Mouse (Mus musculus) subcutaneous adipose tissue, adult 2 months (tissue): ENCODE measurements around the gene Vmn1r43. TPM values are rescaled to one million over a fixed set of nuclear protein-coding genes. Genes with fewer than 3 reads are reported as not detected.

Experiments used
- polyA plus RNA-seq: library from polyadenylated mRNA; depleted of rRNA; stranded (reverse); fragments of >200 nt; gene quantifications from 2 replicates; pipeline ENCODE4 v1.2.3, GENCODE M21; 2012; ENCODE audit warnings: low replicate concordance; rRNA removed

Gene Vmn1r43
- not detected in 2 replicates for polyA plus RNA-seq

GRCm38 (mm10) chr6:89876313-89876712, at the start of gene Vmn1r43, which contains the start of gene Vmn1r42:
TSS of gene Vmn1r43 (minus strand) at chr6:89876413.
TSS of gene Vmn1r42 (minus strand) at chr6:89876413.

GRCm38 (mm10) chr6:89883360-89883759, 7.1 kb upstream of the Vmn1r43 start, which contains the start of gene Vmn1r44:
TSS of gene Vmn1r44 (plus strand) at chr6:89883660.

Other genes starting within 250 kb of the Vmn1r43 start
- gene Txnrd3, start 232.4 kb downstream of the Vmn1r43 start, polyA plus RNA-seq: 11.4 and 11.8 TPM in 2 replicates
- gene Vmn1r40, start 168.9 kb downstream of the Vmn1r43 start, polyA plus RNA-seq: not detected in 2 replicates
- gene Vmn1r41, start 135.6 kb downstream of the Vmn1r43 start, polyA plus RNA-seq: not detected in 2 replicates
- gene Vmn1r42, start within 50 bp of the Vmn1r43 start, polyA plus RNA-seq: not detected in 2 replicates
- not detected in 2 replicates for gene Vmn1r44, start 7.2 kb upstream of the Vmn1r43 start, polyA plus RNA-seq
- not detected in 2 replicates for gene Vmn1r45, start 64.2 kb upstream of the Vmn1r43 start, polyA plus RNA-seq
- not detected in 2 replicates for gene Vmn1r46, start 92.9 kb upstream of the Vmn1r43 start, polyA plus RNA-seq
- not detected in 2 replicates for gene Vmn1r47, start 139.7 kb upstream of the Vmn1r43 start, polyA plus RNA-seq
- not detected in 2 replicates for gene Vmn1r48, start 160.4 kb upstream of the Vmn1r43 start, polyA plus RNA-seq
- gene Vmn1r49, start 202.1 kb upstream of the Vmn1r43 start, polyA plus RNA-seq: not detected in 2 replicates
- gene Vmn1r50, start 225.0 kb upstream of the Vmn1r43 start, polyA plus RNA-seq: not detected in 2 replicates
- not detected in 2 replicates for gene Vmn1r51, start 246.2 kb upstream of the Vmn1r43 start, polyA plus RNA-seq